Mouse (Mus musculus): ENCODE data around the gene Spon1. TPM values are rescaled to one million over a fixed set of nuclear protein-coding genes. Genes with fewer than 3 reads are reported as not detected.

Spon1 gene
- total and polyA plus RNA-seq, 2 experiments from 2014 or later = 35.7 to 39.5 TPM

DNA sequence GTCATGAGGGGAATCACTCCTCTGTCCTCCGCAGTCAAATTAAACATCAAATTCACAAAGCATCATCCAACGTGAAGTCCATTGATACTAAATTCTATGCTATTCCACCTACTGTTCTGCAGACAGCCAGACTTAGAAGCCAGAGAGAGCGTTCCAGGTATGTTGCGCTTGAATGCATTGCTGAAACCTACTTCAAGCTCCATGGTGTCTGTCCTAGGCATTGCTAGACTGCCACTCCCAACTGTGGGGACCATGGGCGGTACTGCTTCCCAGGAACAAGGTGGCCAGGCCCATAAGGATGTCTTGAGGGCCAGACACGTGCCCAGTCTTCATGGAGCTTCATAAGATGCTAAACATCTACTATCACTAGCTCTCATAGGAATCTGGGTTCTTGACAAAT lies 125.7 kb downstream of the Spon1 start:
- no peaks in the 10 kb centered on the region for H3K27me3 ChIP-seq (ENCODE audit: insufficient read depth, low read length)
- H3K9me3 ChIP-seq (ENCODE audit: low read length) = no peaks in the 10 kb centered on the region
- no peak overlapping the region for H3K4me2 ChIP-seq (ENCODE audit: low read depth, low read length, poor library complexity, severe bottlenecking)
- DNase-seq (ENCODE audit: low spot score) (no peak), ATAC-seq (ENCODE audit: low FRiP score) (no peak)
- no peak overlapping the region for H3K4me3 ChIP-seq (ENCODE audit: low read depth, low read length)
- no peaks in the 10 kb centered on the region for H3K36me3 ChIP-seq (ENCODE audit: insufficient read depth, low read length)
- TF ChIP-seq CTCF (IDR thresholded peaks at IDR 0.05) = no peak
- no peak overlapping the region for H3K27ac ChIP-seq (ENCODE audit: low read depth, low read length)
- H3K4me1 ChIP-seq (ENCODE audit: insufficient read depth, low read length) = no peaks in the 10 kb centered on the region
- 89% methylated on average over 6 of the region's 6 CpGs for WGBS
- no peak overlapping the region for H3K9ac ChIP-seq (replicated peaks; ENCODE audit: low read length, poor library complexity, severe bottlenecking)

DNA sequence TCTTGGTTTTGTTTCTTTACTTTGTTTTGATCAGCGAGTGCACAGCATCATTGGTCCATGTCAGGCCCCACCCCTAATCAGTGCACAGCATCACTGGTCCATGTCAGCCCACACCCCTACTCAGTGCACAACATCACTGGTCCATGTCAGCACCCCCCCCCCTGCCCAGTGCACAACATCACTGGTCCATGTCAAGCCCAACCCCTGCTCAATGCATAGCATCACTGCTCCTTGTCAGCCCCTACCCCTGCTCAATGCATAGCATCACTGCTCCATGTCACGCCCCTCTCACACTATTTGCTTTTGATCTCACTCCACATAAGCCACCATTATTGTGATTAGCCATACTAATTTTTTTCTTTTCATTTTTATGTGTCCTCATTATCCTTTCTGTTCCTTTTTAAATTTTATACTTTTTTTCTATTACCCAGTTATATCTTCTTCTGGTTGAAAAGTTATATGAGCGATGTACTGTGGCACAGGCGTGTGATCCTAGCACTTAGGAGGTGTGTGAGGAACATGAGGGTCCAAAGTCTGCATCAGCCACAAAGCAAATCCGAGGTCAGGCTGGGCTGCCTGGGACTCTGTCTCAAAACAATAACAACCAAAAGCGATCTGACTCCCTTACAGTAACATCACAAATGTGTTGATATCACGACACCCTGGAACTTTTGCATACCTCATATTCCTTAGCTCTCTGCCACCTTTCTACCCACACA lies 128.3 kb downstream of the Spon1 start:
- H3K36me3 ChIP-seq (ENCODE audit: insufficient read depth, low read length) = no peaks in the 10 kb centered on the region
- H3K4me1 ChIP-seq (ENCODE audit: insufficient read depth, low read length) = no peaks in the 10 kb centered on the region
- no peaks in the 10 kb centered on the region for H3K9me3 ChIP-seq (ENCODE audit: low read length)
- H3K4me2 ChIP-seq (ENCODE audit: low read depth, low read length, poor library complexity, severe bottlenecking) = no peak overlapping the region
- no peak overlapping the region for H3K27ac ChIP-seq (ENCODE audit: low read depth, low read length)
- ATAC-seq (ENCODE audit: low FRiP score) = no peak
- no peak overlapping the region for H3K9ac ChIP-seq (replicated peaks; ENCODE audit: low read length, poor library complexity, severe bottlenecking)
- no peaks in the 10 kb centered on the region for H3K27me3 ChIP-seq (ENCODE audit: insufficient read depth, low read length)
- DNase-seq (ENCODE audit: low spot score) = no peak
- no peak for TF ChIP-seq CTCF (IDR thresholded peaks at IDR 0.05)
- 88% methylated on average over 7 of the region's 7 CpGs for WGBS
- no peak overlapping the region for H3K4me3 ChIP-seq (ENCODE audit: low read depth, low read length)

DNA sequence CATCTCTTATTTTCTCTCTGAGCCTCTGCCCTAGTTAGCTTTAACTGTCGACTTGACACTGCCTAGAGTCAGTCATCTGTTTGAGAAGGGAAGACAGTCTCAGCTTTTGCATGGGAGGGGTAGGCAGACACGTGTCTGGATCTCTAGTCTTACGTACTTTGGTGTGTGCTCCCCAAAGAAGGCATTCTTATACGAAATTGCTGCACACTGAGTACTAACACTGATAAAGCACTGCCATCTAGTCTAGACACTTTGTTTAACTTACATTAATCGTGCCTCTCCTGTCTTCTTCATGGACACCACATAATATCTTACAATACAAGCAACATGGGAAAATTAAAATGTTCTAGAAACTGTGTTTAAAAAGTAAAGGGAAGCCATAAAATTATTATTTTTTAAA lies 129.5 kb downstream of the Spon1 start:
- Histone ChIP-seq H3K36me3 (ENCODE audit: insufficient read depth, low read length) (no peaks in the 10 kb centered on the region), H3K9me3 (ENCODE audit: low read length) (no peaks in the 10 kb centered on the region), H3K27me3 (ENCODE audit: insufficient read depth, low read length) (no peaks in the 10 kb centered on the region), H3K4me2 (ENCODE audit: low read depth, low read length, poor library complexity, severe bottlenecking) (no peak overlapping the region), H3K9ac (replicated peaks; ENCODE audit: low read length, poor library complexity, severe bottlenecking) (no peak overlapping the region), H3K4me1 (ENCODE audit: insufficient read depth, low read length) (no peaks in the 10 kb centered on the region), H3K27ac (ENCODE audit: low read depth, low read length) (no peak overlapping the region), H3K4me3 (ENCODE audit: low read depth, low read length) (no peak overlapping the region)
- TF ChIP-seq CTCF (IDR thresholded peaks at IDR 0.05) = no peak
- no peak for ATAC-seq (ENCODE audit: low FRiP score)
- WGBS = 72% methylated on average over 5 of the region's 5 CpGs
- no peak for DNase-seq (ENCODE audit: low spot score)

DNA sequence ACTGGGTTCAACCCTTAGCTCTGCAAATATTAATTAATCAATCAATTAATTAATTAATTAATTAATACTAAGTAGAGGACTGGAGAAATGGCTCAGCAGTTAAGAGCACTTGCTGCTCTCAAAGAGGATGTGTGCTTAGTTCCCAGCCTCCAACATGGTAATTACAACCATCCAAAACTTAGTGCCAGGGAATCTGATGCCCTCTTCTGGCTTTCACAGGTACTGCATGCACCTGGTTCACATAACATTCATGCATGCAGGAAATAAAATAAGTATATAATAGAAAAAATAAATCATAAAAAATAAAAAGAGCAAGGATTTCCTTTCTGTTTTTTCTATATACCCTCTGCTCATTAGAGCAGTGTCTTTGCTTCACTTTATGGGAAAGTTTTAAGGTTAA lies 132.6 kb downstream of the Spon1 start:
- Histone ChIP-seq H3K4me3 (ENCODE audit: low read depth, low read length) (no peak overlapping the region), H3K9ac (replicated peaks; ENCODE audit: low read length, poor library complexity, severe bottlenecking) (no peak overlapping the region), H3K27me3 (ENCODE audit: insufficient read depth, low read length) (no peaks in the 10 kb centered on the region), H3K4me1 (ENCODE audit: insufficient read depth, low read length) (0 out of 2 replicates have a peak, but pooled peaks cover 3% of the 10 kb centered on the region), H3K36me3 (ENCODE audit: insufficient read depth, low read length) (no peaks in the 10 kb centered on the region), H3K9me3 (ENCODE audit: low read length) (no peaks in the 10 kb centered on the region), H3K27ac (ENCODE audit: low read depth, low read length) (no peak overlapping the region), H3K4me2 (ENCODE audit: low read depth, low read length, poor library complexity, severe bottlenecking) (no peak overlapping the region)
- peak; percentile 57 for TF ChIP-seq CTCF (IDR thresholded peaks at IDR 0.05)
- ATAC-seq (ENCODE audit: low FRiP score) (no peak), DNase-seq (ENCODE audit: low spot score) (no peak)

DNA sequence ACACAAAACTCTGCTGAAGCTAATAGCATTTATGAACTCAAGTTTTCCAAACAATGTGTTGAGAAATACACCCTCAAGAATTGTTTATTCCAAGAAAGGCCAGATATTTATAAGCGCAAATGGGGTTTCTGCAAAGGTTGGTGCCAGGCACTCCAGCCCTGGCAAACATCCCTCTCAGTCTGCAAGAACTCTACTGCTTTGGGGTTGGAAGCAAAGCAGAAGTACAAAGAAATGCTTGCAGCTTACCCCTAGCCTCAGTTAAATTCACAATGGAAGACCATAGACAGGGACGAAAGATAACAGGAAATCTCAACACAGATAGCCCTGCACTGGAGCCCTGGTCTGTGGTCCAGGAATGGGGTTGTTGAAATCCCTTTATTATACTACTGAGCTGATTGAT lies 135.7 kb downstream of the Spon1 start:
- H3K9ac ChIP-seq (replicated peaks; ENCODE audit: low read length, poor library complexity, severe bottlenecking) = no peak overlapping the region
- no peaks in the 10 kb centered on the region for H3K9me3 ChIP-seq (ENCODE audit: low read length)
- H3K4me1 ChIP-seq (ENCODE audit: insufficient read depth, low read length) = 0 out of 2 replicates have a peak, but pooled peaks cover 3% of the 10 kb centered on the region
- no peak overlapping the region for H3K4me2 ChIP-seq (ENCODE audit: low read depth, low read length, poor library complexity, severe bottlenecking)
- H3K4me3 ChIP-seq (ENCODE audit: low read depth, low read length) = no peak overlapping the region
- 71% methylated on average over 2 of the region's 2 CpGs for WGBS
- TF ChIP-seq CTCF (IDR thresholded peaks at IDR 0.05) = no peak
- no peak overlapping the region for H3K27ac ChIP-seq (ENCODE audit: low read depth, low read length)
- H3K27me3 ChIP-seq (ENCODE audit: insufficient read depth, low read length) = no peaks in the 10 kb centered on the region
- no peak for ATAC-seq (ENCODE audit: low FRiP score)
- DNase-seq (ENCODE audit: low spot score) = no peak
- no peaks in the 10 kb centered on the region for H3K36me3 ChIP-seq (ENCODE audit: insufficient read depth, low read length)

DNA sequence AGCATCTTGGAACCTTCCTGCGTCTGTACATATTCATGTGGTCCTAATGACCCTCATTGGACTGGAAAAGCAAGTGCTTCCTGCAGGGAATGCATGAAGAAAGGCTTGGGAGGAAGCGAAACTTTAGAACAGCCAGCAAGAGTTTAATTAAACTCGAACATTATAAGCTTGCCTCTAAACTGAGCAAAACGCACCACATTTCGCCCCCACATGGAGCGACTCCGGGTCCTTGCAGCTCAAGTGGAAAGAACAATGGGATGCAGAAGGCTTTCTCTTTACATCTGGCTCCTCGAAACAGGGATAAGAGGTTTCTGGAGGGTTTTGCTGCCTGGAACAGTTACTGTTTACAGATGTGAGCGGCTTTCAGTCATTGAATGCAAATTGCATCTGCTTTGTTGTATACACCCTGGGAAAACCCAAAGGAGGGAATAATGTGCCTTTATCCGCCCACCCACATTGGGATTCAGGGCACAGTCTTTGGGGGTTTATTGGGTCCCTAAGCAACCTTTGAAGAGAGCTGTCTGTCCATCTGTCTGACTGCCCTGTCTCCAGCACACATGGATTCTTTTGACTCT lies 136.2 kb downstream of the Spon1 start:
- Histone ChIP-seq H3K36me3 (ENCODE audit: insufficient read depth, low read length) (no peaks in the 10 kb centered on the region), H3K9ac (replicated peaks; ENCODE audit: low read length, poor library complexity, severe bottlenecking) (no peak overlapping the region), H3K4me2 (ENCODE audit: low read depth, low read length, poor library complexity, severe bottlenecking) (no peak overlapping the region), H3K4me3 (ENCODE audit: low read depth, low read length) (no peak overlapping the region), H3K4me1 (ENCODE audit: insufficient read depth, low read length) (0 out of 2 replicates have a peak, but pooled peaks cover 3% of the 10 kb centered on the region), H3K9me3 (ENCODE audit: low read length) (no peaks in the 10 kb centered on the region), H3K27ac (ENCODE audit: low read depth, low read length) (no peak overlapping the region), H3K27me3 (ENCODE audit: insufficient read depth, low read length) (no peaks in the 10 kb centered on the region)
- TF ChIP-seq CTCF (IDR thresholded peaks at IDR 0.05) = no peak
- WGBS = 17% methylated on average over 10 of the region's 10 CpGs
- ATAC-seq (ENCODE audit: low FRiP score) (peak; percentile 31; the same call in 1 of the 2 replicates), DNase-seq (ENCODE audit: low spot score) (peak; percentile 26)

Measured in midbrain, postnatal 0 days (tissue).